Mouse (Mus musculus): ENCODE data around the gene Vmn1r1.

DNA sequence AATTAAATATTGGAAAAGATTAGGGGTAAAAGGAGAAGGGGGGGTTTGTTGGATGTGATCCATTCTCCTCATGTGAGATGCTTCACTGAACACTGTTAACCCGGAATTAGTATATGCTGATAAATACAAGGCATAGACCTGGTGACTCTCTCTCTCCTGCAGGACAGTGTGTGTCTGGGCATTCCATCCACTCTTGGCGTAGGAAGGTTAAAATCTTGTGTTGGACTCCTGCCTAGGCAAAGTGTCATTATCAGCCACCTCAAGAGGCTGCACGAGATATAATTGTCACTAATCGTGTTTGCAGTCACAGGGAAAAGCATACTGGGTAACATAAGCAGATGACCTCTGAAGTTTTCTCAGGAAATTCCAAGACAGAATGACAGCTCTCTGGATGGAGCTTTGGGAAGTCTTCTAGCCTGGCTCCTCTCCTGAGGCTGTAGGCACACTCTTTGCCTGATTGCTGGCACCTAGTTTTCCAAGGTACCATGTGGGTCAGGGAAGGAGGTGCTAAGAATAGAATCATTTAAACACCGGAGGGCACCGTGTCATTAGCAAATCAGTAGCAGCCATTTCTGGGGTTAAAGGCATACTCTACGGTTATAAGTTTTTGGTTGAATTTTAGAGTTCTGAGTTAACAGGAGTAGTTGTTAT, 15.3 kb downstream of the Vmn1r1 start:
- TF ChIP-seq CTCF (conservative IDR thresholded peaks at IDR 0.05; ENCODE audit: low read length) (no peak), NANOG (IDR thresholded peaks at IDR 0.05; ENCODE audit: borderline replicate concordance, low read length) (no peak), POU5F1 (IDR thresholded peaks at IDR 0.05; ENCODE audit: borderline replicate concordance, low read length) (no peak)

All from E14TG2a.4 (cell line).